Mouse (Mus musculus) cortical plate, adult 2 months (tissue): ENCODE measurements around the gene Hba-x.

Source experiments
- CTCF ChIP-seq: fragments of 200-500 bp; IDR thresholded peaks from 2 replicates; pipeline ENCODE4 v1.5.1; 2011; ENCODE audit warnings: mild to moderate bottlenecking, control low read depth, low read length; ENCODE audit not compliant: insufficient read depth; ENCODE audit errors: extremely low read depth
- POLR2A ChIP-seq: fragments of 200-500 bp; IDR thresholded peaks from 2 replicates; pipeline ENCODE4 v1.6.1; 2011; ENCODE audit warnings: mild to moderate bottlenecking, low read length, control low read depth; ENCODE audit not compliant: insufficient read depth; ENCODE audit errors: extremely low read depth

DNA sequence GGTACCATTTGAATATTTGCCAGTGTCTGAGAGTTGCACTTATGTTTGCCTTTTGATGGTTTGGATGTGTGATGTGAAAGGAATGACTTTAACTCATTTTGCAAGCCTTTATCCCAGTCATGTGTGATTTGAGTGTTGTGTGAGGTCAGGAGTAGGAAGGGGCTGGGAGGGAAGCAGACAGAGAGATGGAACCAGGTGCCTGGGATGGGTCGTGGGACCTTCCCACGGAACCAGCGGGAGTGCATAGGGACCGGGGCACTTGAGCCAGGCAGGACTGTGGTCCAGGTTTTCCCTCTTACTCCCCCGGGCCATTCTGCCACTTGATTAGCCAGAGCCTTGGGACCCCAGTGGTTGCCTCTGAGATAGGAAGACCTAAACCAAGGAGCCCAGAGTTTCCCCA, 8.2 kb upstream of the Hba-x start:
- TF ChIP-seq CTCF: no peak
- TF ChIP-seq POLR2A: no peak
